Mouse (Mus musculus): ENCODE results near the gene Rhox3a. TPM values are rescaled to one million over a fixed set of nuclear protein-coding genes. Genes with fewer than 3 reads are reported as not detected.
"Not testable (repeated sequence)": the region's sequence is repeated elsewhere in the genome, so short reads cannot be mapped to it uniquely, and the experiment has no call there.

Gene Rhox3a
- not detected in 2 replicates for polyA plus RNA-seq (2015; fragmentation: Nextera tagmentation; extraction: Ambion mirVana)

GRCm38 (mm10) chrX:37249619-37250018, at the start of gene Rhox3a:
TSS of gene Rhox3a (plus strand) at chrX:37249919.
- DNase-seq (ENCODE audit: low spot score): not testable (repeated sequence)

GRCm38 (mm10) chrX:37210941-37211340, 38.8 kb upstream of the Rhox3a start, which contains the start of gene Gm9:
TSS of gene Gm9 (minus strand) at chrX:37211041.
- no peak for DNase-seq (ENCODE audit: low spot score)

- DNase-seq (ENCODE audit: low spot score): not testable (repeated sequence)
These were observed 27.6 kb upstream of the Rhox3a start, which contains the start of gene Rhox1 for GRCm38 (mm10) chrX:37222158-37222557. TSS of gene Rhox1 (minus strand) at chrX:37222258.

- not testable (repeated sequence) for DNase-seq (ENCODE audit: low spot score)
These were observed 5.0 kb upstream of the Rhox3a start, which contains the start of gene Rhox2a for GRCm38 (mm10) chrX:37244676-37245075. TSS of gene Rhox2a (plus strand) at chrX:37244976.

- DNase-seq (ENCODE audit: low spot score): not testable (repeated sequence)
These were observed 15.3 kb downstream of the Rhox3a start, which contains the start of gene Rhox4a for GRCm38 (mm10) chrX:37265038-37265437. TSS of gene Rhox4a (plus strand) at chrX:37265338.

Other genes with a start within 250 kb of the Rhox3a start
- gene Sowahd, start 201.1 kb upstream of the Rhox3a start, polyA plus RNA-seq (2015; fragmentation: Nextera tagmentation; extraction: Ambion mirVana): 0.59 and 1.0 TPM in 2 replicates
- gene Rpl39, start 164.5 kb upstream of the Rhox3a start, polyA plus RNA-seq (2015; fragmentation: Nextera tagmentation; extraction: Ambion mirVana): 905 and 976 TPM in 2 replicates
- gene Upf3b, start 139.6 kb upstream of the Rhox3a start, polyA plus RNA-seq (2015; fragmentation: Nextera tagmentation; extraction: Ambion mirVana): 21.7 and 25.0 TPM in 2 replicates
- gene Nkap, start 123.1 kb upstream of the Rhox3a start, polyA plus RNA-seq (2015; fragmentation: Nextera tagmentation; extraction: Ambion mirVana): 21.6 and 26.4 TPM in 2 replicates
- gene Akap14, start 81.1 kb upstream of the Rhox3a start, polyA plus RNA-seq (2015; fragmentation: Nextera tagmentation; extraction: Ambion mirVana): 0.17 TPM in 1 of 2 replicates, not detected in the other
- gene Ndufa1, start 58.8 kb upstream of the Rhox3a start, polyA plus RNA-seq (2015; fragmentation: Nextera tagmentation; extraction: Ambion mirVana): 690 and 722 TPM in 2 replicates
- 16.7 and 17.5 TPM in 2 replicates for gene Rnf113a1, start 58.7 kb upstream of the Rhox3a start, polyA plus RNA-seq (2015; fragmentation: Nextera tagmentation; extraction: Ambion mirVana)
- gene Gm9, start 38.9 kb upstream of the Rhox3a start, polyA plus RNA-seq (2015; fragmentation: Nextera tagmentation; extraction: Ambion mirVana): not detected in 2 replicates
- gene Rhox1, start 27.7 kb upstream of the Rhox3a start, polyA plus RNA-seq (2015; fragmentation: Nextera tagmentation; extraction: Ambion mirVana): not detected in 2 replicates
- not detected in 2 replicates for gene Rhox2a, start 4.9 kb upstream of the Rhox3a start, polyA plus RNA-seq (2015; fragmentation: Nextera tagmentation; extraction: Ambion mirVana)
- gene Rhox4a, start 15.4 kb downstream of the Rhox3a start, polyA plus RNA-seq (2015; fragmentation: Nextera tagmentation; extraction: Ambion mirVana): 0.10 TPM in 1 of 2 replicates, not detected in the other
- gene Rhox3a2, start 130.1 kb downstream of the Rhox3a start, polyA plus RNA-seq (2015; fragmentation: Nextera tagmentation; extraction: Ambion mirVana): not detected in 2 replicates
- gene Rhox4a2, start 140.9 kb downstream of the Rhox3a start, polyA plus RNA-seq (2015; fragmentation: Nextera tagmentation; extraction: Ambion mirVana): 21.3 and 22.2 TPM in 2 replicates
- gene Rhox2b, start 162.1 kb downstream of the Rhox3a start, polyA plus RNA-seq (2015; fragmentation: Nextera tagmentation; extraction: Ambion mirVana): not detected in 2 replicates
- gene Rhox4b, start 182.6 kb downstream of the Rhox3a start, polyA plus RNA-seq (2015; fragmentation: Nextera tagmentation; extraction: Ambion mirVana): 6.4 and 8.1 TPM in 2 replicates
- not detected in 2 replicates for gene Rhox2c, start 203.8 kb downstream of the Rhox3a start, polyA plus RNA-seq (2015; fragmentation: Nextera tagmentation; extraction: Ambion mirVana)
- gene Rhox3c, start 208.7 kb downstream of the Rhox3a start, polyA plus RNA-seq (2015; fragmentation: Nextera tagmentation; extraction: Ambion mirVana): not detected in 2 replicates
- gene Rhox4c, start 230.4 kb downstream of the Rhox3a start, polyA plus RNA-seq (2015; fragmentation: Nextera tagmentation; extraction: Ambion mirVana): not detected in 2 replicates
- gene Rhox2d, start 243.5 kb downstream of the Rhox3a start, polyA plus RNA-seq (2015; fragmentation: Nextera tagmentation; extraction: Ambion mirVana): not detected in 2 replicates